Mouse (Mus musculus): Measurements from ENCODE around the gene Gm48551. TPM values are rescaled to one million over a fixed set of nuclear protein-coding genes. Genes with fewer than 3 reads are reported as not detected.

The Gm48551 gene
- 0.84 and 0.93 TPM in 2 replicates for polyA plus RNA-seq (2012; rRNA removed)

DNA sequence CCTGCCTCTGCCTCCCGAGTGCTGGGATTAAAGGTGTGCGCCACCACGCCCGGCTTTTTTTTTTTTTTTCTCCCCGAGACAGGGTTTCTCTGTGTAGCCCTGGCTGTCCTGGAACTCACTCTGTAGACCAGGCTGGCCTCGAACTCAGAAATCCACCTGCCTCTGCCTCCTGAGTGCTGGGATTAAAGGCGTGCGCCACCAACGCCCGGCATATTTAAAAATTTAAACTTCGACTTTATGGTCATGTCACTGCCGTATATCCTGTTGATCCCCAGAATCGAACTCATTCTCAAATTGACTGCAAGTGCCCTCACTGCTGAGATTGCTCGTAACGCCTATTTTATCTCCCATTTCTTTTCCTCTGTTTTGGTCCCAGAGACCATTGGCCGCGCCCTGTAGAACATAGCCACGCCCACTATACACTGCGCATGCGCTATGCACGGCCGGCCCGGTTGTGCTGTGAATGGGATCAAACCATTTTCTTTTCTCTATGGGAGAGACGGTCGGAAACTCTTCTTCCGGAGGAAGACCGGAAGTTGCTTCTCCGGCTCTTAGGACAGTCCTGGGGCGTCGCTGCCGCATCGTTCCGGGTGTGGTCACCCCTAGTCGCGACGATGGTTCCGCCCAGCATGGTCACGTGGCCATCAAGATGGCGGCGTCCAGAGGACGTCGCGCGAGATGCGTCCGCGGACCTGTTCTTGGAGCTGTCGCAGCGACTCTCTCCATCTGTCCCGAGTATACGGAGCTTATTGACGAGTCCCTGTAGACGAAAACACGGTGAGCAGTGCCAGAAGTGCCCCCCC lies at the start of gene Gm48551, which contains the start of gene Dohh:
Gene Gm48551, plus strand, starts transcription at position 665 of the 803 bp plus-strand sequence.
Gene Dohh, plus strand, starts transcription at position 627 of the 803 bp plus-strand sequence.

GRCm38 (mm10) chr10:81342686-81343505 lies 41.4 kb upstream of the Gm48551 start, which contains the start of gene Gipc3:
TSS of gene Gipc3 (minus strand) at chr10:81343266.

GRCm38 (mm10) chr10:81350351-81351063 lies 33.8 kb upstream of the Gm48551 start, which contains the start of gene Hmg20b:
TSS of gene Hmg20b (minus strand) at chr10:81350480.

DNA sequence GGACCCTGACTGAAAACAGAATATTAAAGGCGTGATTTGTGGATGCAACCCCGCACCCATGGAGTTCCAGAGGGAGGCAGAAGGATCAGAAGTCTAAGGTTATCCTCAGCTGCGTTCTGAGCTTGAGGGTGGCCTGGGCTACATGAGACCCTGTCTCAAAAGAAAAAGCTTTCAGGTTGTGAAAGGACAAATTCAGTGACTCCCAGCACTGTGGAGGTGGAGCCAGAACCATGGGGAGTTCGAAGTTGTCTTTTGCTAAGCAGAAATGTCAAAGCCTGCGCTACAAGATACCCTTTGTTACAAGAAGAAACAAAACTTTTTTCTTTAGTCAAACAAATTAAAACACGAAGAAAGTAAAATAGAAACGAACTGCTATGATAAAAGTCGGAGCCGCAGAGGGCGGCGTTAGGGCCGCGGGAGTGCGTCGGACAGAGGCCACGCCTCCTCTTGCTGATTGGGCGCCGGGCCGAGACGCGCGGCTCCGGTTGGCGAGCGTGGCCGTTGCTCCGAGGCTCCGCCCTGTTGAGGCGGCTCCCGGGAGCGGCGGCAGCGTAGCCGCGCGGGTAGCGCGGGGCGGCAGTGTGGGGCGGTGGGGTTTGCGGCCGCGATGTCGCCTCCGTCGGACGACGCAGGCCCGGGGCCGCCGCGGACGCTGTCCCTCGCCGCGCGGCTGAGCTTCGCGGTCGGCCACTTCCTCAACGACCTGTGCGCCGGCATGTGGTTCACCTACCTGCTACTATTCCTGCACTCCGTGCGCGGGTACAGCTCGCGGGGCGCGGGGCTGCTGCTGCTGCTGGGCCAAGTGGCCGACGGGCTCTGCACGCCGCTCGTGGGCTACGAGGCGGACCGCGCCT lies 27.0 kb upstream of the Gm48551 start, which contains the start of gene Mfsd12:
Gene Mfsd12, plus strand, starts transcription at position 501 of the 854 bp plus-strand sequence.

GRCm38 (mm10) chr10:81365672-81366476 lies 18.4 kb upstream of the Gm48551 start, which contains the start of gene 4930404N11Rik:
TSS of gene 4930404N11Rik (minus strand) at chr10:81365816.

GRCm38 (mm10) chr10:81377793-81378552 lies 6.3 kb upstream of the Gm48551 start, which contains the start of gene Fzr1:
TSS of gene Fzr1 (minus strand) at chr10:81378516.

GRCm38 (mm10) chr10:81388505-81389055 lies 4.3 kb downstream of the Gm48551 start, which contains the start of gene Gm48552:
TSS of gene Gm48552 (plus strand) at chr10:81389005.

GRCm38 (mm10) chr10:81392781-81393185 lies 8.5 kb downstream of the Gm48551 start, which contains the start of gene Smim24:
TSS of gene Smim24 (plus strand) at chr10:81393051.

Other genes starting within 250 kb of the Gm48551 start
- gene Zbtb7a, start 249.2 kb upstream of the Gm48551 start, polyA plus RNA-seq (2012; rRNA removed), result 13.8 and 16.4 TPM in 2 replicates
- 9.9 and 11.4 TPM in 2 replicates for gene Pias4, start 216.5 kb upstream of the Gm48551 start, polyA plus RNA-seq (2012; rRNA removed)
- 555 and 587 TPM in 2 replicates for gene Eef2, start 207.8 kb upstream of the Gm48551 start, polyA plus RNA-seq (2012; rRNA removed)
- 15.3 and 17.6 TPM in 2 replicates for gene Dapk3, start 201.5 kb upstream of the Gm48551 start, polyA plus RNA-seq (2012; rRNA removed)
- not detected in 2 replicates for gene 4930442H23Rik, start 200.6 kb upstream of the Gm48551 start, polyA plus RNA-seq (2012; rRNA removed)
- gene Nmrk2, start 182.4 kb upstream of the Gm48551 start, polyA plus RNA-seq (2012; rRNA removed), result not detected in 2 replicates
- gene Atcay, start 153.6 kb upstream of the Gm48551 start, polyA plus RNA-seq (2012; rRNA removed), result under 0.01 and 0.02 TPM in 2 replicates
- 0.55 and 0.80 TPM in 2 replicates for gene Zfr2, start 151.3 kb upstream of the Gm48551 start, polyA plus RNA-seq (2012; rRNA removed)
- gene Matk, start 131.5 kb upstream of the Gm48551 start, polyA plus RNA-seq (2012; rRNA removed), result 0.77 and 0.83 TPM in 2 replicates
- gene Mrpl54, start 117.5 kb upstream of the Gm48551 start, polyA plus RNA-seq (2012; rRNA removed), result 48.0 and 56.2 TPM in 2 replicates
- gene Apba3, start 117.5 kb upstream of the Gm48551 start, polyA plus RNA-seq (2012; rRNA removed), result 13.7 and 14.8 TPM in 2 replicates
- gene Tjp3, start 92.9 kb upstream of the Gm48551 start, polyA plus RNA-seq (2012; rRNA removed), result 0.21 and 0.25 TPM in 2 replicates
- 9.9 and 12.5 TPM in 2 replicates for gene Pip5k1c, start 91.5 kb upstream of the Gm48551 start, polyA plus RNA-seq (2012; rRNA removed)
- 23.1 and 24.3 TPM in 2 replicates for gene Cactin, start 63.4 kb upstream of the Gm48551 start, polyA plus RNA-seq (2012; rRNA removed)
- gene Tbxa2r, start 55.7 kb upstream of the Gm48551 start, polyA plus RNA-seq (2012; rRNA removed), result 2.3 and 2.5 TPM in 2 replicates
- gene Gipc3, start 41.2 kb upstream of the Gm48551 start, polyA plus RNA-seq (2012; rRNA removed), result 0.01 TPM in 2 replicates
- gene Hmg20b, start 34.0 kb upstream of the Gm48551 start, polyA plus RNA-seq (2012; rRNA removed), result 23.8 and 26.9 TPM in 2 replicates
- gene Mfsd12, start 27.0 kb upstream of the Gm48551 start, polyA plus RNA-seq (2012; rRNA removed), result 7.4 and 8.6 TPM in 2 replicates
- 0.43 and 0.84 TPM in 2 replicates for gene 4930404N11Rik, start 18.6 kb upstream of the Gm48551 start, polyA plus RNA-seq (2012; rRNA removed)
- 57.1 and 63.1 TPM in 2 replicates for gene Fzr1, start 6.0 kb upstream of the Gm48551 start, polyA plus RNA-seq (2012; rRNA removed)
- 28.6 and 30.2 TPM in 2 replicates for gene Dohh, start within 50 bp of the Gm48551 start, polyA plus RNA-seq (2012; rRNA removed)
- 0.55 and 0.90 TPM in 2 replicates for gene Gm48552, start 4.5 kb downstream of the Gm48551 start, polyA plus RNA-seq (2012; rRNA removed)
- gene Smim24, start 8.6 kb downstream of the Gm48551 start, polyA plus RNA-seq (2012; rRNA removed), result 1.7 and 2.0 TPM in 2 replicates
- gene Nfic, start 71.2 kb downstream of the Gm48551 start, polyA plus RNA-seq (2012; rRNA removed), result 1.2 and 1.3 TPM in 2 replicates
- gene Celf5, start 98.2 kb downstream of the Gm48551 start, polyA plus RNA-seq (2012; rRNA removed), result 0.05 TPM in 2 replicates
- 46.7 and 55.3 TPM in 2 replicates for gene Ncln, start 111.9 kb downstream of the Gm48551 start, polyA plus RNA-seq (2012; rRNA removed)
- 1.3 and 1.7 TPM in 2 replicates for gene S1pr4, start 115.7 kb downstream of the Gm48551 start, polyA plus RNA-seq (2012; rRNA removed)
- gene Gna15, start 139.8 kb downstream of the Gm48551 start, polyA plus RNA-seq (2012; rRNA removed), result 4.3 and 4.6 TPM in 2 replicates
- gene Gna11, start 160.7 kb downstream of the Gm48551 start, polyA plus RNA-seq (2012; rRNA removed), result 15.2 and 17.6 TPM in 2 replicates
- 131 and 135 TPM in 2 replicates for gene Aes, start 175.0 kb downstream of the Gm48551 start, polyA plus RNA-seq (2012; rRNA removed)
- gene Tle2, start 190.1 kb downstream of the Gm48551 start, polyA plus RNA-seq (2012; rRNA removed), result 4.2 and 4.8 TPM in 2 replicates
- 4.4 and 4.7 TPM in 2 replicates for gene Tle6, start 216.6 kb downstream of the Gm48551 start, polyA plus RNA-seq (2012; rRNA removed)
- 2.6 and 2.8 TPM in 2 replicates for gene BC025920, start 221.8 kb downstream of the Gm48551 start, polyA plus RNA-seq (2012; rRNA removed)
- 7.9 TPM in 2 replicates for gene Sirt6, start 243.3 kb downstream of the Gm48551 start, polyA plus RNA-seq (2012; rRNA removed)
- gene Ankrd24, start 244.1 kb downstream of the Gm48551 start, polyA plus RNA-seq (2012; rRNA removed), result 5.1 and 5.4 TPM in 2 replicates